Mouse (Mus musculus) kidney, postnatal 14 days (tissue): ENCODE measurements around the gene Slc27a1.
A peak's percentile ranks its signal among the peaks of the same experiment; 100 is the strongest.

ENCODE experiments used
- DNase-seq: peaks from one replicate; pipeline ENCODE4 v3.0.0; 2022; ENCODE audit warnings: mixed read lengths

The Slc27a1 gene

DNA sequence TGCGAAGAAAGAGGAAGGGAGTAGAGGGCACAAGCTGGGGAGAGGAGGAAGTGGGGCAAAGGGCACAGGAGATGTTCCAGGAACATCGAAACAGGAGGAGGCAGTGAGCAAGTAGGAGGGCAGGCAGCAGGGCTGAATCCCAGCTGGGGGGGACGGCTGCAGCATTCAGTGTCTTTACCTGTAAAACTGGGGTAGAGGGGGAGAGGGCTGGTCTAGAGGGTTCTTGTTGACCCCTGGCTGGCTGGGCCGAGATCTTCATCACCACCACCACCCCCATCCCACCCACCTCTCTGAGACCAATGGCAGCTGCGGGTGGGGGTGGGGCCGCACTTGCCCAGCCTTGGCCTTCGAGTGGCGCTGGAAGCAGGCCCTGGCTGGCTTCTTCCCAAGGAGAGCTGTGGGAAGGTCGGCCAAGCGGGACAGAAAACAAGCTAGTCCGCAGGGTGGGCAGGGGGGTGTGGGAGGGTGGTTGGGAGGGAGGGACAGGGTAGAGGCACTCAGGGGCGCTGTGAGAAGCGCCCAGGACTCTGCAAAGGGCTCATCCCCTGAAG is at the start of gene Slc27a1:
Slc27a1 (plus strand) TSS at position 496 of the 551 bp plus-strand sequence.
- peak; percentile 91 for DNase-seq

DNA sequence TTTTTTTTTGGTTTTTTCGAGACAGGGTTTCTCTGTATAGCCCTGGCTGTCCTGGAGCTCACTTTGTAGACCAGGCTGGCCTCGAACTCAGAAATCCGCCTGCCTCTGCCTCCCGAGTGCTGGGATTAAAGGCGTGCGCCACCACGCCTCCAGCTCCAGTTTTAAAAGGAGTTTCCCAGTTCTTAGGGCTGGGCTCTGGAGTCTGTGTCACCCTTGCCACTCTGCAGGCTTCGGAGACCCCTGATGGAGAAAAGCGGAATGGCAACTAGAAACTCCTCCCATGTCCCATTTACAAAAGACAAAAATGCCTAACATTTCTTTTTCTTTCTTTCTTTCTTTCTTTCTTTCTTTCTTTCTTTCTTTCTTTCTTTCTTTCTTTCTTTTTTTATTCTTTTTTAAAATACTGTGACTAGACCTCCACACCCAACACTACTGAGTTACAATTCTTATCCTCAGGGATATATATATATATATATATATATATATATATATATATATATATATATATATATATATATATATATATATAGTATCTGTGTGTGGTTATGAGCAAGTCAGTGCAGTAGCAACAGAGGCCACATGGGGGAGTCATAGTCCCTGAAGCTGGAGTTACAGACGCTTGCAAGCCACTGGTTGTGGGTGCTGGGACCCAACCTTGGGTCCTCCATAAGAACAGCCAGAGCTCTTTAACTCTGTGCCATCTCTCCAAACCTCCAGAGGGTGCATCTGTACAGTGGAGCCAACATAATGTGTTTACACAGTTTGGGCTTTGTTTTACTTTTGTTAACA is 49.5 kb upstream of the Slc27a1 start:
- DNase-seq = peak; percentile 81

DNA sequence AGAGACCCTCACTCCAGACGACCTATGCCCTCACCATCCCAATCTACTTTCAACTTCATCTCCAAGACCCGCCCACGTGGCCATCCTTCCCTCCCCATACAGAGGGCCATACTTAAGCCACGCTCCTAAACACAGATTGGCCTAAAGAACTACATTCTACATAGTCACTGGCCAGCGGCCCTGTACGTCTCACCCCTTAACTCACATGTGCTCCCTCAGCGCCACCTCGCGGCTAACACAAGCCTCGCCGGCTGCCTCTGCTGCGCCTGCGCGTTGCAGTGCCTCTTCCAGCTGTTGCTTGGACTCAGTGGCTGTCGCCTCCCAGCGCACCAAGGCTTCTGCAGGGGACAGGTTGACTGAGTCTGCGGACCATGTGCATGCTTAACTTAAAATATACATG is 47.0 kb upstream of the Slc27a1 start:
- peak; percentile 96 for DNase-seq

DNA sequence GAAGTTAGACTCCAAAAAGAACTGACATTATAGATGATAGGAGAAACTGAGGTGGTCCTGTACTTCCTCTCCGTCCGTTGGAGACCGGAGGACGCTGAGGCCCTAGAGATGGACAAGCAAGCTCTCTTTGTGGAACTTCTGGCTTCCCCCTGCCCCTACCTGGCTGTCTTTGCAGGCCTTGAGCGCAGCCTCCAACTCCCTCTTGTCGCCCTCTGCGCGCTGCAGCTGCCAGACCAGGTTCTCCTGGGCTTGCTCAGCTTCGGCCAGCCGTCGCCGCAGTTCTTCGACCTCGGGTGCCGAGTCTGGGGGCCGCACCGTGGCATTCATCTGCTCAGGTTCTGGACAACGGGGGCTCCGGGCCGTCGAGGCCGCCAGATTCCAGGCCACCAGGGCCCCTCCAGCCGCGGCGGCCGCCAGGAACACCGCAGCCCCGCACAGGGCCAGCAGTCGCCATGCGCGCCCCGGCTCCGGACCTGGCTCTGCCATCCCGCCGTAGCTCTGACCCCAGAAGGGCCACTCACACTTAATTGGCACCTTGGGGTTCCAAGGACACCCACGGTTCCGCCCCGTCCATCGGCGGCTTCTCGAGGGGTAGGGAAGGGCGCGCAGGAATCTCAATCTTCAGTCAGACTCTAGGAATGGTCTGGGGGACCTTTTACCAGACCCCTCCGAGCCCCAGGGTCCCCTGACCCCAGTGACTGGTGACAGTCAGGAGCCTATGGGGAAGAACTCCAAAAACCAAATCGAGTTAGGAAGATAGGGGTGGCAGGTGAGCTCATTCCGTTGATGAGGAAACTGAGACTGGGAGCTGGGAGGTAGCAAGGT is 43.2 kb upstream of the Slc27a1 start, which contains the start of gene Ccdc194:
Ccdc194 (minus strand) TSS at position 486 of the 825 bp plus-strand sequence.
- DNase-seq = no peak

DNA sequence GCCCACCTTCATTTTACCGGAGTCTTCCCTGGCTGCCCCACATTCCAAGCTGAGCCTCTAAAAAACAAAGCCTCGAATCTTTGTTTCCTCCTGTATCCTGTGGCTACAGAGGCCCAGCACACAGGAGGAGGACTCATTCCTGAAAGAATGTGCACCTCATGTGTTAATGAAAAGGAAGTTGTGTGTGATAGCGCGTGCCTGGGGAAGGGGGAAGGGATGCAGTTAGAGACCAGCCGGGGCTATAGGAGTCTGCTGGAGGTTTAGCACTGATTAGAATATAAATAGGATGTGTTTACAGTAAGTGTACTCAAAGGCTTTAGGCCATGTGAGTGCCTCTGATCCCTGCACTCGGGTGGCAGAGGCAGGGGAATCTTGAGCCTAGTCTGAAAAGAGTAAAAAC is 42.4 kb upstream of the Slc27a1 start:
- DNase-seq = no peak

DNA sequence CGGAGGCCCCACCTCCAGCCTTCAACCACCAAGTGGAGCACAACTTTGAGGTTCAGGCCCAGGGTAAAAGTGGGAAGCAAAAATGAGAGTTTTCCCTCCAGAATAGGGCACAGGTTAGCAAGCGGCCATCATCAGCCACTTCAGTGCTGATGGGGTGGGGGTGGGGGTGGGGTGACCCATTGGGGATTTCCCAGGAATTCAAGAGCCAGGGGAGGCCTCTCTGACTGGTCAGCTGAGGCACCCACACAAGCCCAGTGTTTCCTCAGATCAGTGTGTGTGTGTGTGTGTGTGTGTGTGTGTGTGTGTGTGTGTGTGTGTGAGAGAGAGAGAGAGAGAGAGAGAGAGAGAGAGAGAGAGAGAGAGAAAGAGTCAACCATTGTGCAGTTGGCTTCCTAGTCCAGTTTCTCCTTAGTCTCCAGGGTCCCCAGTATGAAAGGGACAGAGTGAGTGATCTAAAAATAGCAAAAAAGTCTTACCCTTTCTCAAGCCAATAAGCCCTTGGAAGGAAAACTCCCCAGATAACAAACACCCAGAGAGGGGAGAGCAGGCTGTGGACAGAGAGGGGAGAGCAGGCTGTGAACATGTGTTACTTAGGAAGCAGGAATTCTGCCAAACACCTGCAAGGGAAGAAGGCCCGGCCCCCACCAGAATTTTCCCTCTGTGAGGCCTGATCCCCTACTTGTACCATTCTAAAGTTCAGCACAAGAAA is 41.4 kb upstream of the Slc27a1 start:
- no peak for DNase-seq

DNA sequence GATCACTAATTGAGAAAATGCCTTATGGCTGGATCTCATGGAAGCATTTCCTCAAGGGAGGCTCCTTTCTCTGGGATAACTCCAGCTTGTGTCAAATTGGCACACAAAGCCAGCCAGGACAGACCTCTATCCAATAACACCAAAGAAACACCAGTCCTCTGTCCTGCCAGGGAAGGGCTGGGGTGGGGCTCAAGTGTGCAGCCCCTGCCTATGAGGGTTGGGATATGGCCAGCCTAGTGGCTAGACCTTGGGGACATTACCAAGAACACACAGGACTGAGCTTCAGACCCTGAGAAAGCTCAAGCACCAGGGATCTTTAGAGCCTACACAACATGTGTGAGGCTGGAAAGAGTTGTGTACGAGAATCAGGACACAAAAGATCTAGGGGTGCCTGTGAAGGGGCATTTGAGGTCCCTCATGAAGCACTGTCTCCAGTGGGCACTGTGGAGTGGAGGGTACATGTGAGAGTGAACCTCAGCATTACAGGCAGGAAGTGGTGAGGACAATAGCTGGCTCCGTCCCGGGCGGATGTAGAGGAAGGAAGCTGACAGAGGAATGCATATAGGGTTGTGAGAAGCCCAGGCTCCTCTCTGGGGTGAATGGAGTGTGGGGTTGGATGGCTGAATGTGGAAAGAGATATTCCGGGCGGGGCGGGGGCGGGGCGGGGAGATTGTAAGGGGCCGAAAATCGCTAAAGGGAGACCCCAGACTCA is 40.2 kb upstream of the Slc27a1 start:
- peak; percentile 62 for DNase-seq

DNA sequence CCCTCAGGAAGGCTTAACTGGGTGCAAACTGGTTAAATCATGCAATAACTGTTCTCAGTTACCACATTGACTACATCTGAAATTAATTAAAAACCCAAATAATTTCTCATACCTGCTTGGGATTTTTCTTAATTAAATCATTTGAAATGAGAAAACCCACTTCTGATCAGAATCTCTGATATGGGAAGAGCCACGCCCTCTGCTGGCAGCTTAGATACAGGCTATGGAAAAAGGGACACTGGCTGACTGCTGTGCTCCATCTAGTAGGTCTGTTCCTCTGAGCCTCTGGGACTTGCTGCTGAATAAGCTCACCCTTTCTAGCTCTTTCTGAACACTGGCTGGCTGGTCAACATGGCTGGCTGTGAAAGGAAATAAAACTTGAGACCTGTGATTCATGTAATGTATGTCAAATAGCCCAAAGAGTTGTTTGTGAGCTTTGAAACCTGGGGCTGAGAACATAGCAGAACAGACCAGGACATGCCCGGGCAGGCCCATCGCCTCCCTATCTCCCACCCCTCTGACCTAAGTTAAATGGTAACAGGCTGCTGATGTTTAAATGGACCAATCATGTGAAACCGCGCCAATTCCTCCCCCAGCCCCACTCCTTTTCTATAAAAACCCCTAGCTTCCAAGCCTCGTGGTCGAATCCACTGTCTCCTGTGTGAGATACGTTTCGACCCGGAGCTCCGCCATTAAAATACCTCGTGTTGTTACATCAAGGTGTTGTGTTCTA is 37.8 kb upstream of the Slc27a1 start:
- DNase-seq = peak; percentile 56

DNA sequence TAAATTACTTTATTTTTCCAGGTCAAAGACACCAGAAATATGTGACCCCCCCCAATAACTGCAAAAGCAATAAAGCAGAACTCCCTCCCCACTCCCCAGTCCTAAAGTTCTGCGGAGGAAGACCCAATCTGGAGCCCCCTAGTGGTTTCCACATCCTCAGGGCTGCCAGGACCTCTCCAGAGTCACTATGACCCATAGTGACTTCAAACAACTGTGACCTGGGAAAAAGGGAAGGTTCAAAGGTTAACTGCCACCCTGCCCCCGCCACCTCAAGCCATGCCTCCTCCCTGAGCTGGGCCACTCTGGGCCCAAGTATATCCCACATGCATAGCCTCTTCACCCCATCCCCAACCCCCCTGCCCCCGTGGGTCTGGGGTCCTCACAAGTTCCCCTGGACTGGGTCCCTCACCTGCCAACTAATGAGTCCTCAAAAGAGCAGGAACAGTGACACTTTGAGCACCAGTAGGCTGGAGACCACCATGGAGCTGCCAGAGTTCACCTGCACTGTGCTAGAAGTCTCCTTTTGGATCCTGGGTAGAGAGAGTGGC is 34.3 kb upstream of the Slc27a1 start:
- DNase-seq = no peak

DNA sequence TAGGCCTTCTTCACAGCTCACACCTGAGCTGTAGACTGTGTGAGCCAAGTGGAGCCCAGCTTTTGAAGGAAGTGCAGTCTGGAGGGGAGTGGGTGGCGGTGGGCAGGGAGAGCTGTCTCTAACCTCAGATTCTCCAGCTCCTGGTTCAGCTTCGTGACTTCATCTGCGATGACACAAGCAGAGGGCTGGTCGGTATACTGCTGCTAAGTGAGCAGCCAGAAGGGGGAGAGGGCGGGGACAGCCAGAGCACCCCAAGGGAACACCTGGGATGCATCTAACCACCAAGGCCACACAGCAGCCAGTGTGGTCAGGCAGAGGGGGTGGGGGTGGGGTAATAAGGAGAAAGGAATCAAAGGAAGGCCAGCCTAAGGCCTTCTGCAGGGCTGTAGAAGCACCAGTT is 33.0 kb upstream of the Slc27a1 start:
- DNase-seq = no peak

DNA sequence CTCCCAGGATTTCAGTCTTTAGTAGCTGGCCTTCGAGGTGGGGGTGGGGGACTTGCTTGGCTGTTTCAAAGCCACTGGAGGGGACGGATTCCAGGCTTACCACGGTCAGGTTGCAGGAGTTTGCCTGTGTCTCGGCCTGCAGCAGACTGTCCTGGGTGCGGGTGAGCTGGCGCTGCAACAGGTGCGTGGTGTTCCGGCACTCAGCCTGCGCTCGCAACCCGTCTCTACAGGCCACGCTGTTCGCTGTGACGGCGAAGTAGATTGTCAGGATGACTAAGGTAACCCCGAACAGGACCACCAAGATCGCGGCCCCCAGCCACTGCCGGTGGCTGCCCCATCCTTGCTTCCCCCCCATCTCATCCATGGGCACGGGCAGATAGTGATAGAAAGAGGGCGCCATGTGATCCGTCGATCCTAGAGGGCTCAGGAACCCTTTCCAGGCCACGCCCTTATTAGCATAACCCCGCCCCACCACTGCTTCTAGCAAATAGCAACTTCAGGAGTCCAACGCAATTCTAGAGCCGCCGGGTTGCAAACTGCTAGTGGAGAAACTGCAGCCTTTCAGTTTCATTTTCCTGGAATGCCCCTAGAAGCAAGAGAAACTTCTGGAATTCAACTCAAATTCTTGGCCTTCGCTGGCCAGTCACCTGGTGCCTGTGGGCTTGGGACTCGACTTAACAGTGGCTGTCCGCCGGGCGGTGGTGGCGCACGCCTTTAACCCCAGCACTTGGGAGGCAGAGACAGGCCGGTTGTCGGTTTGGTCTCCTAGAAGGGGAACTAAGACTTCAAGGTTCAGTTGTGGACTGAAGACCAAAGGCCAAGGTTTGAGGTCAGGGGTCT is 31.4 kb upstream of the Slc27a1 start, which contains the start of gene Bst2:
Bst2 (minus strand) TSS at position 429 of the 840 bp plus-strand sequence.
- DNase-seq = peak; percentile 93

DNA sequence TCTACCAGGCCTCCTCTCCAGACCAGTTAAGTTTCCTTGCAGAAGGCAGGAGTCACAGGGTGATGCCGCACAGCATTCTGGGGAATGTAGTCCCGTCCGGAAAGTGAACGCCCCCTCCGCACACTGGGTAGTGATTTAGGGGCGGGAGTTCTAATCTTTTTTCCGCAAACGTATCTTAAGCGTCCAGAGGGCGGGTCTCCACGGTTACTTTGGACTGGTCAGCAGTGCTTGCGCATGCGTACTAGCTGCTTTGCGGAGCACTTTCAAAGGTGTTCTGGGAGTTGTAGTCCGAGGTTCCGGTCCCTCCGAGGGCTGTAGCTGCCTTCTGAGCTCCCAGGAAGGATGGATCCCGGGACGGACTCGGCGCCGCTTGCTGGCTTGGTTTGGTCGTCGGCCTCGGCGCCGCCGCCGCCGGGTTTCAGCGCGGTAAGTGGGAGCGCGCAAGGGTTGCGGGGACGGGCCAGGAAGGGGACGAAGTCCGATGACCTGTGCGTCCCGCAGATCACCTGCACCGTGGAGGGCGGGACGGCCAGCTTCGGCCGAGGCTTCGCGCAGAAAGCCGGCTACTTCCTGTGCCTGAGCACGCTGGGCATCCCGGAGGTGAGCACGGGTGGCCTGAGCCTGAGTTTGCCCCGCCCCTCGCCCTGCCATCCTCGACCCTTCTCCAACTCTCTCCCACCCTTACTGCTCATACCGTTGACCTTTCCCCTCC is 25.9 kb upstream of the Slc27a1 start, which contains the start of gene Mvb12a:
Mvb12a (plus strand) TSS at position 291 of the 712 bp plus-strand sequence.
- peak; percentile 99 for DNase-seq

DNA sequence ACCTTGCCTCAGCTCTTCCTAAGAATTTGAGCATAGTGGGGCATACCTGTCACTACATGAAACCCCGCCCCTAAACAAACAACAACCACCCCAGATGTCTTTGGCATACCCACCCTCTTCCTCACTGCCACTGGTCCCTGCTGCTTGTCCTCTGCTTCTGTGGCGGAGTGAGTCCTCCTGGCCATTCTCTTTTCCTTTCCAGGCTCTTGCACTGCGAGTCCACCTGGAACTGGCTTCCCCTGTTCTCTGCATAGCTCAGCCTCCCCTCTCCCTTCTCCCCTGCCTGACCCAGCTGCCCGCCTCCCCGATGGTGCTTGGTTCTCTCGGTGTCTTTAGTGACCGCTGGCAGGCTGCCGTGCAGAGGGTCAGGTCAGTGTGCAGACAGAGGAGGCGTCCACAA is 24.9 kb upstream of the Slc27a1 start:
- DNase-seq = no peak

DNA sequence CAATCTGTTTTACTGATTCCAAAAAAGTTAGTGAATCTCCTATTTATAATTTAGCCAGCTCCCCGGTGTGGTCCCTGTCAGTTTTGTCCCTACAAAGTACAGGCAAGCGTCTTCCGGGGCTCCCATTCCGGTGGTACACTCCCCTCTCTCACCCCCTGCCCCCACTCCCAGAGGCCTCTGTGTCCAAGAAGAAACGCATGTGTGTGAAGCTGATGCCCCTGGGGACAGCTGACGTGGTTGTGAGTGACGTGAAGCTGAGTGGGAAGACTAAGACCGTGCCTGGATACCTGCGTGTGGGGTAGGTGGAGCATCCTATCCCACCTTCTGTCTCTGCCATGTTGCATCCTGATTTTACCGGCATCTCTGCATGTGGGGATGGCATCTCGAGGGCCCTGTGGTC is 23.6 kb upstream of the Slc27a1 start:
- no peak for DNase-seq

DNA sequence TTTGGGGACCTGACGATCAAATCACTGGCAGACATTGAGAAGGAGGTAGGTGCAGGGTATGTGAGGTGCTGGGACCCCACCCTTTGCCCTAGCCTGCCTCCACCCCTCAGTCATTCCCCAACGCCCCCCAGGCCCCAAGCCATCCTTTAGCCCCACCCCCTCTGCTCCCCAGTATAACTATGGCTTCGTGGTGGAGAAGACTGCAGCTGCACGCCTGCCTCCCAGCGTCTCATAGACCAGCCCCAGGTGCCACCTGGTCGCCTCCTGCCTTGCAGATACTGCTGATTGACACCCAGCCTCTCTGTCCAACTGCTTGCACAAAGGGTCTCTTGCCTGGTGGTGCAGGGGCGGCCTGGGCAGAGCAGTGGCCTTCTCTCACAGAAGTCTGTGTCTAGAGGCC is 21.1 kb upstream of the Slc27a1 start:
- no peak for DNase-seq

DNA sequence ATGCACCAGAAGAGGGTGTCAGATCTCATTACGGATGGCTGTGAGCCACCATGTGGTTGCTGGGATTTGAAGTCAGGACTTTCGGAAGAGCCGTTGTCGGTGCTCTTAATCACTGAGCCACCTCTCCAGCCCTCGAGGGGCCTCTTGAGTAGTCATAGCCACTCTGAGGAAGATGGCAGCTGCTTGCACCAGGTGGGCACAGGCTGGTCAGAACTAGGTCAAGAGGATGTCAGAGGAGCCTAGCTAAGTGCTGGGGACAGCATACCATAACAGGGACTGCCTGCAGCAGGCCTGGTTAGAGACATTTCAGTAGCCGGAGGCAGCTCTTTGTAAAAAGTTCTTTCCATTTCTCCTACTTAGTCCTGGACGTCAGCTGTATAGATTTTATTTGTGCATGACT is 17.9 kb upstream of the Slc27a1 start:
- no peak for DNase-seq

DNA sequence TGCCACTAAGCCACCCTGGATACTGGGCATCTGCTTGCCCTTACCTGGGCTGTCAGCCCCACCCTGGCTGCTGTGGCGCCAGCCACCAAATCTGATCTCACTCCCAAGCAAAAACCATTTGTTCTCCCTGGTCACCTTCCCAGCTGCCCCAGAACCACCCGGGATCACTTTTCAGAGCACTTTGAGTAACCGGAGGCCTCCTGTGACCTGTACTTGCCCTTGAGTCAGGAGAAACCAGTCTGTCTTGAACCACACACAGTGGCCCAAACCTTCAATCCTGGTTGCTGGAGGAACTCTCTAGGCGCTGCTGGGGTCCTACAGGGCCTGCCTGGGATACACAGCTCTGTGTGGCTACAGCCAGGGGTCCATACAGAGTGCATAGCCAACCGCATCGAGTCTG is 15.9 kb upstream of the Slc27a1 start:
- no peak for DNase-seq

DNA sequence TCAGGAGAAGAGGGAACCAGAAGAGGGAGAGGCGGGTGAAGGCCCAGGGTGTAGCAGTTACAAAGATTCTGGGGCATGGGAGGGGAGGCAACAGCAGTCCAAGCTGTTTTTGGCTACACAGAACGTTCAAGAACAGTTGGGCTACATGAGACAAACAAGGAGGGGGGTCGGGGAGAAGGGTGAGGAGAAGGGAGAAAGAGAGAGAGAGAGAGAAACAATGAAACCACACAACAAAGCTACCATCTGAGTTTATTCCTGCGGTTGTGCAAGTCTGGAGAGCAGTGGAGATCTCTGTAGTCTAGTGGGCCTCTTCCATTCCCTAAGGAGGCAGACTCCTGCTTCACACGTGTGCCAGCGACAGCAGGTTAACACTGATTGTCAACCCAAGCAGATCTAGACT is 14.7 kb upstream of the Slc27a1 start:
- DNase-seq = no peak

DNA sequence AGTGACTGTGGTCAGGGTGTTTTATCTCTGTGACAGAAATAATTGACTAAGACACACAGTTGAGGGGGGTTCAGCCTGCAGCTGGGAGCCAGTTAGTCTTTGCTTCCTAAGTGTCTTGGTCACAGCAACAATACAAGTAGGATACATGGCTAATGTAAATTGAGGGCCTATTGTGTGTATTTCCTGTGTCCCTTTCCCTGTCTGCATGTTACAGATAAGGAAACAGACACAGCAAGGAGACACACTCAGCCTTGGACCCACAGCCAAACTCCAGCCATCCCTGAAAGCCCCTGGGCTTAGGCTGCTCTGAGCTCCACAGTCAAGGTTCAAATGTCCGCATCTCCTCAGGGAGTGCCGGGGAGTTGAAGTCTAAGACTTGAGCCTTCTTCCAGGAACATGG is 14.0 kb upstream of the Slc27a1 start:
- no peak for DNase-seq
